Mouse (Mus musculus): ENCODE results near the gene Gm5447.

Gene Gm5447

GRCm38 (mm10) chr13:30986934-30987455 lies 13.0 kb downstream of the Gm5447 start:
- DNase-seq (ENCODE audit: low spot score in 2 of 2): no peak

- no peak for DNase-seq (ENCODE audit: low spot score in 2 of 2)
Measured at GRCm38 (mm10) chr13:30987686-30988085, 13.7 kb downstream of the Gm5447 start.

GRCm38 (mm10) chr13:30989710-30990109 lies 15.7 kb downstream of the Gm5447 start:
- DNase-seq (ENCODE audit: low spot score in 2 of 2): no peak

GRCm38 (mm10) chr13:30990233-30990632 lies 16.2 kb downstream of the Gm5447 start:
- DNase-seq (ENCODE audit: low spot score in 2 of 2): no peak

- DNase-seq (ENCODE audit: low spot score in 2 of 2): peak in 1 of 2 experiments; percentile 50
Measured at GRCm38 (mm10) chr13:30993819-30994218, 19.8 kb downstream of the Gm5447 start.

GRCm38 (mm10) chr13:30994249-30994858 lies 20.4 kb downstream of the Gm5447 start:
- no peak for DNase-seq (ENCODE audit: low spot score in 2 of 2)

GRCm38 (mm10) chr13:30997526-30998253 lies 23.7 kb downstream of the Gm5447 start:
- no peak for DNase-seq (ENCODE audit: low spot score in 2 of 2)

GRCm38 (mm10) chr13:30999799-31000198 lies 25.8 kb downstream of the Gm5447 start:
- no peak for DNase-seq (ENCODE audit: low spot score in 2 of 2)

GRCm38 (mm10) chr13:31004458-31004857 lies 30.5 kb downstream of the Gm5447 start:
- no peak for DNase-seq (ENCODE audit: low spot score in 2 of 2)

- DNase-seq (ENCODE audit: low spot score in 2 of 2): no peak
Measured at GRCm38 (mm10) chr13:31004995-31005394, 31.0 kb downstream of the Gm5447 start.

- DNase-seq (ENCODE audit: low spot score in 2 of 2): no peak
Measured at GRCm38 (mm10) chr13:31017545-31017944, 43.5 kb downstream of the Gm5447 start.

- DNase-seq (ENCODE audit: low spot score in 2 of 2): no peak
Measured at GRCm38 (mm10) chr13:31021514-31021913, 47.5 kb downstream of the Gm5447 start.

- DNase-seq (ENCODE audit: low spot score in 2 of 2): no peak
Measured at GRCm38 (mm10) chr13:31021927-31022326, 47.9 kb downstream of the Gm5447 start.

GRCm38 (mm10) chr13:31023664-31024063 lies 49.7 kb downstream of the Gm5447 start:
- DNase-seq (ENCODE audit: low spot score in 2 of 2): no peak
